Mouse (Mus musculus) myocyte (in vitro differentiated cells): ENCODE measurements around the gene Vamp5.

ENCODE experiments used
- CEBPB ChIP-seq: IDR thresholded peaks from 2 replicates; pipeline ENCODE4 v1.6.1; 2011; ENCODE audit warnings: mild to moderate bottlenecking, moderate library complexity; ENCODE audit not compliant: poor library complexity, insufficient read depth, severe bottlenecking
- E2F4 ChIP-seq: IDR thresholded peaks from one replicate; pipeline ENCODE4 v1.6.1; 2011; ENCODE audit warnings: mild to moderate bottlenecking, control low read depth, moderate library complexity; ENCODE audit not compliant: insufficient read depth
- MAX ChIP-seq: IDR thresholded peaks from one replicate; pipeline ENCODE4 v1.6.1; 2011; ENCODE audit warnings: low read depth, mild to moderate bottlenecking, control low read depth
- POLR2A ChIP-seq: IDR thresholded peaks from one replicate; pipeline ENCODE4 v1.6.1; 2011; ENCODE audit warnings: low read depth, mild to moderate bottlenecking, control low read depth, moderate library complexity; ENCODE audit not compliant: insufficient read length
- SRF ChIP-seq: IDR thresholded peaks from one replicate; pipeline ENCODE4 v1.6.1; 2011; ENCODE audit warnings: low read depth; ENCODE audit not compliant: control insufficient read depth, insufficient read length
- TCF12 ChIP-seq: IDR thresholded peaks from one replicate; pipeline ENCODE4 v1.6.1; 2011; ENCODE audit warnings: mild to moderate bottlenecking, control low read depth; ENCODE audit not compliant: poor library complexity, insufficient read depth, severe bottlenecking

- no peak for TF ChIP-seq SRF
- TF ChIP-seq POLR2A: no peak
- no peak for TF ChIP-seq MAX
- TF ChIP-seq E2F4: no peak
- no peak for TF ChIP-seq TCF12
- no peak for TF ChIP-seq CEBPB
Measured at GRCm38 (mm10) chr6:72388266-72388665, 8.0 kb upstream of the Vamp5 start.
